Mouse (Mus musculus) liver, embryonic 11.5 days (tissue): ENCODE results near the gene 9430097D07Rik. TPM values are rescaled to one million over a fixed set of nuclear protein-coding genes. Genes with fewer than 3 reads are reported as not detected.

ENCODE experiments used
- ATAC-seq: fragments of 200-750 bp; cut with Nextera tagmentation; replicated peaks from 2 replicates; pipeline ENCODE4 v1.8.0; 2017; ENCODE audit warnings: moderate number of reproducible peaks, mild to moderate bottlenecking, moderate TSS enrichment, moderate library complexity; ENCODE audit not compliant: low FRiP score
- DNase-seq: peaks from one replicate; pipeline ENCODE4 v3.0.0-alpha.2; 2017; ENCODE audit warnings: low spot score
- H3K27ac ChIP-seq: fragments of 300-500 bp; sonication (generic); 2 replicates; pipeline ENCODE4 v1.5.1; 2014; ENCODE audit warnings: mild to moderate bottlenecking, low read depth, low read length, control low read depth
- H3K27me3 ChIP-seq: fragments of 300-500 bp; sonication (generic); replicated peaks from 2 replicates; pipeline ENCODE4 v1.6.1; 2014; ENCODE audit warnings: low read length, mixed read lengths; ENCODE audit not compliant: control insufficient read depth, insufficient read depth
- H3K36me3 ChIP-seq: fragments of 300-500 bp; sonication (generic); 2 replicates; pipeline ENCODE4 v1.6.1; 2014; ENCODE audit warnings: mild to moderate bottlenecking, low read length, moderate library complexity, mixed read lengths; ENCODE audit not compliant: control insufficient read depth, insufficient read depth
- H3K4me1 ChIP-seq: fragments of 300-500 bp; sonication (generic); replicated peaks from 2 replicates; pipeline ENCODE4 v1.6.1; 2014; ENCODE audit warnings: low read length, mixed read lengths; ENCODE audit not compliant: control insufficient read depth, insufficient read depth
- H3K4me2 ChIP-seq: fragments of 300-500 bp; sonication (generic); 2 replicates; pipeline ENCODE4 v1.6.1; 2014; ENCODE audit warnings: mild to moderate bottlenecking, control low read depth, moderate library complexity
- H3K4me3 ChIP-seq: fragments of 300-500 bp; sonication (generic); 2 replicates; pipeline ENCODE4 v1.5.1; 2014; ENCODE audit warnings: low read depth, low read length, control low read depth
- H3K9ac ChIP-seq: fragments of 300-500 bp; sonication (generic); 2 replicates; pipeline ENCODE4 v1.6.1; 2014; ENCODE audit warnings: low read depth, low read length, control low read depth
- H3K9me3 ChIP-seq: fragments of 300-500 bp; sonication (generic); 2 replicates; pipeline ENCODE4 v1.6.1; 2016; ENCODE audit warnings: low read length, inconsistent platforms, mixed read lengths; ENCODE audit not compliant: control insufficient read depth
- WGBS: fragments of 180-500 bp; shearing (Covaris S2); extraction: QIAGEN DNeasy Blood & Tissue Kit; methylation state at CpG from one replicate; pipeline ENCODE4 v1.1.7; 2014; 5-methylcytosine and 5-hydroxymethylcytosine counted together
- polyA plus RNA-seq: library from polyadenylated mRNA; unstranded; fragments of >200 nt; fragmentation: Nextera tagmentation; extraction: Ambion mirVana; gene quantifications from 2 replicates; pipeline ENCODE4 v1.2.1, GENCODE M21; 2014

The 9430097D07Rik gene
- polyA plus RNA-seq, 1 experiment from 2014 or later, result not detected

DNA sequence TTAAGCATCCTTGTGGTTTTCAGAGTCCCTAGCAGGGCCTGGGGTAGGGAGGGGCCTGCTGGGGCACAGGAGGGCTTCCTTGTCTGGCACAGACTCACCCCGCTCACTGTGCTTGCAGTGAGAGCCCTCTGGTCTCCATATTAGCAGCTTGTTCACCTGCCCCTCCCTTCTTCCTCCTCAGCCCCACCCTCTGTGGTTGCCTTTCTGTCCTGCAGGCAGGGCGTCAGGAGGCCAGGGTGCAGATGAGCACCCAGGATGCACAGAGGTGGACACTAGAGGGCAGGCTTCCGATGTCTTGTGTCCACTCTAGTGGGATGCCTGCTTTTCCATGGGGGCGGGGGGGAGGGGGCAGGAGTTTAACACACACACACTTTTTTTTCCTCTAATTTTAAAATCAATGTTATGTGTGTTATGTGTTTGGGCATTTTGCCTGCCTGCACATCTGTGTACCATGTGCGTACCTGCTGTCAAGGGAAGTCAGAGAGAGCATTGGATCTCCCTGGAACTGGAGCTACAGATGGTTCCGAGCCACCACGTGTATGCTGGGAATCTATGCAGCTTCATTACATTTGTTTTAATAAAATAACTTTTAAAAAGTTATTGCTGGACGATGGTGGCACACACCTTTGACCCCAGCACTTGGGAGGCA, 26.1 kb upstream of the 9430097D07Rik start:
- Histone ChIP-seq H3K9me3 (no peaks in the 10 kb centered on the region), H3K4me1 (peaks cover 23% of the 10 kb centered on the region), H3K27me3 (no peaks in the 10 kb centered on the region), H3K27ac (no peak overlapping the region), H3K4me3 (no peak overlapping the region), H3K36me3 (no peaks in the 10 kb centered on the region), H3K9ac (no peak overlapping the region), H3K4me2 (peak overlapping the region; percentile 39)
- ATAC-seq (peak; percentile 78), DNase-seq (peak; percentile 62)
- 36% methylated on average over 8 of the region's 8 CpGs for WGBS

DNA sequence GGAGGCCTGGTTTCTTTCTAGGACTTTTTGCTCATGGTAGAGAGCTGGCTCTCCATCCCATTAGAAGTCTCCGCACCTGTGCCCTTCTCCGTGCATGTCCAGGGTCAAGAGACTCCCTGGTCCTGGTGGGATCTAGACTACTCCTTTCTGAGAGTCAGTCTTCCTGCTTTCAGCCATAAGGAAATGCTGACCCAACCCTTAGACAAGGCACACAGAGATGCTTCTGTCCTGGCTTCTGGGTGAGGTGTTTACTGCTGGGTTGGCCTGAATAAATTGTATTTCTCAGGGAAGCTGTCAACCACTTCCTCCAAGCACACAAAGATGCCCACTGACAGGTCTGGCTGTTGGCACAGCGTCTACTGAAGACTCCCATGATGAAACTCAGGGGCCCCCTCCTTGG, 23.9 kb upstream of the 9430097D07Rik start, which contains the start of gene St6galnac6:
TSS of gene St6galnac6 (plus strand) at position 301 of the 400 bp plus-strand sequence.
- H3K27ac ChIP-seq, result no peak within 1 kb of the TSS
- ATAC-seq, result no peak
- H3K4me2 ChIP-seq, result no peak within 1 kb of the TSS
- no peaks in the 10 kb centered on the region for H3K27me3 ChIP-seq
- peaks cover 11% of the 10 kb centered on the region for H3K36me3 ChIP-seq
- no peaks in the 10 kb centered on the region for H3K9me3 ChIP-seq
- peaks cover 18% of the 10 kb centered on the region for H3K4me1 ChIP-seq
- 78% methylated on average over 3 of the region's 3 CpGs for WGBS
- H3K9ac ChIP-seq, result no peak within 1 kb of the TSS
- no peak within 1 kb of the TSS for H3K4me3 ChIP-seq
- DNase-seq, result no peak

DNA sequence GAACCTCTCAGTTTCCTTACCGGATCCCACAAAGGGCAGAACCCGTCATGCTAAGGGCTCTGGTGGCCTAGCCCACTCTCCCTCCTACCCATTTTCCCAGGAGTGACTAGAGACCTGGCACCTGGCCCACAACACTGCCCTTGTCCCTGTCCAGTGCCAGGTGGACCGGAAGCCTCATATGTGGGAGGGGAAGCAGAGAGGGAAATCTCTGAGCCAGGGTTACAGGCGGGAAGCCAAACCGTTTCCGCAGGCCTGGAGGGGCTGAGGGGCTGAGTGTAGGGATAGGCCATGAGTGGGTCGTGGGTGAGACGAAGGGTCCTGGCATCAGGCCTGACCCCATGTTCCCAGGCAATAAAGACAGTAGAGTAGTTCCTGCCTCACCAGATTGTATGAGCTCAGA, 23.0 kb upstream of the 9430097D07Rik start:
- H3K4me1 ChIP-seq, result peaks cover 16% of the 10 kb centered on the region
- 85% methylated on average over 8 of the region's 8 CpGs for WGBS
- ATAC-seq, result no peak
- no peak overlapping the region for H3K4me3 ChIP-seq
- no peak for DNase-seq
- H3K36me3 ChIP-seq, result peaks cover 17% of the 10 kb centered on the region
- no peak overlapping the region for H3K4me2 ChIP-seq
- H3K9me3 ChIP-seq, result no peaks in the 10 kb centered on the region
- no peak overlapping the region for H3K9ac ChIP-seq
- H3K27ac ChIP-seq, result no peak overlapping the region
- H3K27me3 ChIP-seq, result no peaks in the 10 kb centered on the region

DNA sequence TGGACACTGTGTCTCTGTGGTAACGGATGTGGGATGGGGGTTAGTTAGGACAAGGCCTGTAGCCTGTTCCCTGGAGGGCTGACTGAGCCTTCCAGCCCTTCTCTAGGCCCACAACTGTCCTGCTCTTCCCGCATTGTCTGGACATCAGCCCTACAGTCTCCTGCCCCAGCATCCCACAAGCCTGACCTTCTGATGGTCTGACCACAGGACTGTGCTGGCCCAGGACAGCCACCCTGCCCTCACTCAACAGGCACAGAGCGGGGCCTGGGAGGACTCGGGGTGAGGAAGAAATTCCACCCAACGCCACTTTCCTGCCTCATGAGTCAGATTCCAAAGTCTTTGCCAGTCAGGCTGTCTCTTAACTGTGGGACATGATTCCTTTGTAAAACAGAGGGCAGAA, 22.2 kb upstream of the 9430097D07Rik start:
- 87% methylated on average over 5 of the region's 5 CpGs for WGBS
- Histone ChIP-seq H3K27ac (no peak overlapping the region), H3K9me3 (no peaks in the 10 kb centered on the region), H3K4me2 (no peak overlapping the region), H3K4me3 (no peak overlapping the region), H3K27me3 (no peaks in the 10 kb centered on the region), H3K4me1 (peaks cover 16% of the 10 kb centered on the region), H3K36me3 (peaks cover 19% of the 10 kb centered on the region), H3K9ac (no peak overlapping the region)
- DNase-seq, result no peak
- ATAC-seq, result no peak

DNA sequence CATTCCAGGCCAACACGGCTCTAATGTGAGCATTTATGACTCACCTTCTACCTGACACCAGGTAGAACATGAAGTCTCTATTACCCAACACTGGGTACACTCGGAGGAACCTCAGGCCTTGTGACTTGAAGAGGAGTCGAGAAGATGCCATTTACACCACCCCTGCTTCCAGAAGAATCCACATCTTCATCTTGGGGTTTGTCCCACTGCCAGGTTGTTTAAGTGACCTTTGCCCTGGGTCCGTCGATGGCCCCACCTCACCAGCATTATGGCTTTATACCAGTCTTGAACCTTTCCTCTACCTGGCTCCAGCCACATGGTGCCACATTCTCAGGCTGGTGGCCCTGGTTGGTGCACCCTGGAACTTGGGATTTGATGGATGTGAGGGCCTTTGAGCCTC, 21.8 kb upstream of the 9430097D07Rik start:
- DNase-seq (no peak), ATAC-seq (no peak)
- no peak overlapping the region for H3K4me2 ChIP-seq
- no peak overlapping the region for H3K4me3 ChIP-seq
- peaks cover 11% of the 10 kb centered on the region for H3K4me1 ChIP-seq
- no peak overlapping the region for H3K9ac ChIP-seq
- H3K27me3 ChIP-seq, result no peaks in the 10 kb centered on the region
- 77% methylated on average over 5 of the region's 5 CpGs for WGBS
- H3K27ac ChIP-seq, result no peak overlapping the region
- H3K36me3 ChIP-seq, result peaks cover 19% of the 10 kb centered on the region
- no peaks in the 10 kb centered on the region for H3K9me3 ChIP-seq

DNA sequence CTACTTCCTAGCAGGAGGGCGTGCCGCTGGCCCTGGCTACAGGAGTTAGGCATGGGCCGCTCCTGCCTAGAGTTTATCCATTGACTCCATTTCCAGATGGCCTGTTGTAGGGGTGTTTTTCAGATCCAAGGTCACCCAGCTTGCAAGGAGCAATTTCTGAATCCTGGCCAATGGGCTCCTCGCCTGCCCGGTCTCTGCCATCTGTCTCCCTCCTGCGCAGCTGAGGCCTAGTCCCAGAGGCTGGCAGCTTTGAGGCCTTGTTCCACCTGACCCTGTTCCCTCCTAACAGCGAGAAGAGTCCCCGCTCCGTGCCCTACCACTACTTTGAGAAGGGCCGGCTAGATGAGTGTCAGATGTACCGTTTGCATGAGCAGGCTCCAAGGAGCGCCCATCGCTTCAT, 21.2 kb upstream of the 9430097D07Rik start:
- ATAC-seq, result no peak
- H3K27ac ChIP-seq, result no peak overlapping the region

DNA sequence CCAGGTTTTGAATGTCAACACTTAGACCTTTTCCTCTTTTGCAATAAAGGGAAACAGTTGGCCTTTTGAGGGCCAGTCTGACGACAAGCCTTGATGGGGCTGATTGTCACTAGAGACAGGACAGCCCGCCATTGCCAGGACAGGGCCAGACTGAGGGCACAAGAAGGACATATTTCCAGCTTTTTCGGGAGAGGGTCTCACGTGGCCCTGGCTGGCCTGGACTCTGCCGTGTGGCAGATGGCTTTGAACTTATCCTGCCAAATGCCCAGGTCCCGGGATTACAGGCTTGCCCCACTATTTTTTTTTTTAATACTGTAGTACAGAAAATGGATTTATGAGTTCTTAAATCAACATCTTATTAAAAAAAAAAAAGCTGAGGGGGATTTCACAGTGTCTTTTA, 15.8 kb upstream of the 9430097D07Rik start:
- H3K27ac ChIP-seq, result no peak overlapping the region
- peaks cover 12% of the 10 kb centered on the region for H3K4me1 ChIP-seq
- no peak for DNase-seq
- peaks cover 21% of the 10 kb centered on the region for H3K36me3 ChIP-seq
- no peak overlapping the region for H3K9ac ChIP-seq
- H3K27me3 ChIP-seq, result no peaks in the 10 kb centered on the region
- WGBS, result 84% methylated on average over 6 of the region's 6 CpGs
- ATAC-seq, result no peak
- H3K4me2 ChIP-seq, result no peak overlapping the region
- no peaks in the 10 kb centered on the region for H3K9me3 ChIP-seq
- H3K4me3 ChIP-seq, result no peak overlapping the region

More for the DNA sequence above, 21.2 kb upstream of the 9430097D07Rik start:
- WGBS, result 93% methylated on average over 13 of the region's 13 CpGs
- no peak for DNase-seq
- no peak overlapping the region for H3K4me2 ChIP-seq
- no peak overlapping the region for H3K9ac ChIP-seq
- H3K36me3 ChIP-seq, result peaks cover 19% of the 10 kb centered on the region
- H3K27me3 ChIP-seq, result no peaks in the 10 kb centered on the region
- peaks cover 6% of the 10 kb centered on the region for H3K4me1 ChIP-seq
- no peak overlapping the region for H3K4me3 ChIP-seq
- no peaks in the 10 kb centered on the region for H3K9me3 ChIP-seq

DNA sequence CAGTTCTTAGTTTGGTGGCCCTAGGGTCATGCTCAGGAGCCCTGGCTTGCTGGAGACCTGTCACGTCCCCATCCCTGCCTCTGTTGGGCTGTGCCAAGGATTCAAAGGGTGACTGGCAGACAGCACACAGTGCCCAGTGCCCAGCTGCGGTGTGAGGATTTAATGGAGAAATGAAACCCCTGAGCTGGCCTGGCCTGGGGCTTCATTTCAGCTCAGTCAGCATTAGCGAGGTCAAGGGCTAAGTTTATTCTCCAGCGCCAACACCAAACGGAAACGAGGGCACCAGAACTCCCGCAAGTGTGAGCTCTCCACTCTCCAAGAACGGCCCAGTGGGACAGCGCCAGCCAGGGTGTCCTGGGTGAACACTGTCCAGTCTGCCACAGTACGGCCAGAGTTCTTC, 14.7 kb upstream of the 9430097D07Rik start:
- Histone ChIP-seq H3K4me3 (no peak overlapping the region), H3K4me1 (peaks cover 13% of the 10 kb centered on the region), H3K36me3 (peaks cover 13% of the 10 kb centered on the region), H3K9ac (no peak overlapping the region), H3K9me3 (no peaks in the 10 kb centered on the region), H3K27me3 (no peaks in the 10 kb centered on the region), H3K4me2 (no peak overlapping the region), H3K27ac (no peak overlapping the region)
- 79% methylated on average over 10 of the region's 10 CpGs for WGBS
- DNase-seq (no peak), ATAC-seq (no peak)

DNA sequence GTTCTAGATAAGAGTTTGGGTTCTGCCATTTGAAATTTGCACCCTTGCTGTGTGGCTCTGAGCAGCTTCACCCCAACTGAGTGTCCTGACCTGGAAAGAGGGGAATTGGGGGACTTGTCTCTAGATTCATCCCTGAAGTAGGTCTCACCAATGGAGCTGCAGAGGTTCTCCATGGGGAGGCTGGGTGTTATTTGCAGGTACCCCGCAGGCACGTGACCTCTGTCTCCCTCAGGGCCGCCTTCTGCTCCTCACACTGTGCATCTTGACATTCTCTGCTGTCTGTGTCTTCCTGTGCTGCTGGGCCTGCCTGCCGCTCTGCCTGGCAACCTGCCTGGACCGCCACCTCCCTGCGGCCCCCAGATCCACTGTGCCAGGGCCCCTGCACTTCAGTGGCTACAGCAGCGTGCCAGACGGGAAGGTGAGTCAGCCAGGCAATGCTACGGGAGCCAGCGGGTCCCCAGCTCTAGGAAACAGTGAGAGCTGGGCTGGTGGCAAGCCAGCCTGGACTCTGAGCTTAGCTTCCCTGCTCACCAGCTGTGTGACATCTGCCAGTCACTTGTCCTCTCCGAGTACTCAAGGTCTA, 13.8 kb upstream of the 9430097D07Rik start:
- H3K4me1 ChIP-seq, result peaks cover 13% of the 10 kb centered on the region
- H3K4me3 ChIP-seq, result no peak overlapping the region
- ATAC-seq (no peak), DNase-seq (no peak)
- no peak overlapping the region for H3K27ac ChIP-seq
- no peaks in the 10 kb centered on the region for H3K9me3 ChIP-seq
- WGBS, result 79% methylated on average over 11 of the region's 11 CpGs
- peak overlapping the region; percentile 32 for H3K4me2 ChIP-seq
- peaks cover 9% of the 10 kb centered on the region for H3K36me3 ChIP-seq
- H3K9ac ChIP-seq, result 0 out of 2 replicates have a peak overlapping the region, but pooled peaks have one; percentile 6
- H3K27me3 ChIP-seq, result no peaks in the 10 kb centered on the region
